ENCODE assay signal across 23 mouse cellular contexts in the genomic region with DNA sequence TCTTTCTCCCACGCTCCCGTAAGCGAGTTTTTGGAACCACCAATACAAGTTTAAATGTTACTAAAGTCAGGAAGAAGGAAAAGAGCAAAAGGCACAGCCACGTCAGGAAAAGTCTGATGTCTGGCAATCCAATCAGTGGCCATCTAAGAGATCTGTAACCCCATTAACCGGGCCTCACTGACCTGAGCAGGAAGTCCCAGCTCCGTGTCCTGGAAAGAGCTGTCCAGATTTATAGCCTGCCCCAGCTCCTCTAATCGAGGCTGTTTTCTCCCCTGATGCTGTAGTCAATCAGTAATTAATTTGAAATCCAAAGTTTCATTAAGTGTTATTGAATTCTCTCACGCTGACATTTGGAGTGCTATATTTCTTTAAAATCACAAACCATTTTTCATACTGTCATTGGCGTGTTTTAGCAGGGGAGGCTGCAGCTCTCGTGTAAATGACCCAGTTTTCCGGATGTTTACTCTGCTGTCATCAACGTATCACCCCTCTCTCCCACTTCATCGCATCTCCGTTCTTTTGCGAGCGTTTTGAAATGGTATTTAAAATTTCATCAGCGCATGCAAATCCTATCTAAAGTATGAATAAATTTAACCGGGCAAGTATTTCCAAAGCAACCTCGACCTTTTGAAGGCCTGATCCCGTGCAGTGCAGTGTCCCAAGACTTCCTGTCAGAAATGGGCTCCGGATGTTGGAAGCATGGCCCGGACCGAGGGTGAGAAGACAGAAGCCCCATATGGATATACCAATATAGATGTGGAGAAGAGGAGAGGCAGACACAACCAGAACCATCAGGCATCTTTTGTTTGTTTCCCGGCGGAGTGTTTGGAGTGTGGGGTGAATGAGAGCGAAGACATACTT.
DNase-seq lines count a peak whose midpoint lies in the region; ATAC-seq and TF ChIP-seq lines count a peak whose summit lies in the region.
"Had no signal": no experiment of that assay in that cellular context is flagged by ENCODE, and none has a peak within 500 bp of the region (broad histone marks: within the 10 kb centered on the region; RNA-seq: fewer than 3 reads in every experiment).

No protein-coding gene starts in this region.

- H3K27ac ChIP-seq in forebrain, embryonic 11.5 days (ENCODE audit: low read depth, low read length), result no peak overlapping the region
- no peak overlapping the region for H3K27ac ChIP-seq in forebrain, embryonic 12.5 days
- H3K27ac ChIP-seq in kidney, postnatal 0 days, result no peak overlapping the region
- H3K27ac ChIP-seq in kidney, embryonic 14.5 days (ENCODE audit: low read depth, low read length), result no peak overlapping the region
- H3K27ac ChIP-seq in lung, embryonic 16.5 days (ENCODE audit: low read length), result peak overlapping the region; percentile 88
- H3K27ac ChIP-seq in midbrain, embryonic 11.5 days (ENCODE audit: low read depth, low read length), result no peak overlapping the region
- H3K27ac ChIP-seq in midbrain, postnatal 0 days (ENCODE audit: low read depth, low read length), result no peak overlapping the region
- H3K27ac ChIP-seq: forebrain, embryonic 10.5 days; forebrain, embryonic 15.5 days; heart, embryonic 13.5 days; hindbrain, embryonic 14.5 days; hindbrain, postnatal 0 days had no signal

- DNase-seq in forebrain, embryonic 11.5 days (ENCODE audit: low spot score), result peak; percentile 28
- DNase-seq in kidney, postnatal 0 days (ENCODE audit: low spot score), result peak; percentile 20
- DNase-seq in lung, postnatal 36 days, result no peak
- DNase-seq in midbrain, embryonic 11.5 days (ENCODE audit: low spot score, missing footprints), result peak; percentile 28
- DNase-seq in midbrain, postnatal 0 days (ENCODE audit: low spot score), result no peak
- DNase-seq: adrenal gland, adult 8-10 months; adrenal gland, postnatal 25 days; cerebellum, adult 18-20 months; cerebellum, adult 9-10 months; cerebellum, postnatal 14 days; gastrocnemius, postnatal 10 days; heart, adult 18-20 months; heart, postnatal 14 days; heart, postnatal 4 days had no signal

- no peaks in the 10 kb centered on the region for H3K9me3 ChIP-seq in forebrain, embryonic 11.5 days (ENCODE audit: control insufficient read depth, low read length)
- no peaks in the 10 kb centered on the region for H3K9me3 ChIP-seq in forebrain, embryonic 12.5 days
- no peaks in the 10 kb centered on the region for H3K9me3 ChIP-seq in kidney, postnatal 0 days (replicated peaks; ENCODE audit: low read length)
- H3K9me3 ChIP-seq in kidney, embryonic 14.5 days (ENCODE audit: control insufficient read depth, low read length), result no peaks in the 10 kb centered on the region
- no peaks in the 10 kb centered on the region for H3K9me3 ChIP-seq in lung, embryonic 16.5 days (ENCODE audit: control insufficient read depth, low read length)
- H3K9me3 ChIP-seq in midbrain, embryonic 11.5 days (ENCODE audit: control insufficient read depth, low read length), result no peaks in the 10 kb centered on the region
- no peaks in the 10 kb centered on the region for H3K9me3 ChIP-seq in midbrain, postnatal 0 days (ENCODE audit: low read length)
- H3K9me3 ChIP-seq: forebrain, embryonic 10.5 days; heart, embryonic 13.5 days had no signal

- no peak for ATAC-seq in forebrain, embryonic 11.5 days (replicated peaks; ENCODE audit: low FRiP score)
- ATAC-seq in forebrain, embryonic 12.5 days (ENCODE audit: low FRiP score), result no peak
- ATAC-seq in kidney, postnatal 0 days (replicated peaks; ENCODE audit: low FRiP score, low read depth), result no peak
- no peak; the same call in 1 of the 2 replicates for ATAC-seq in kidney, embryonic 14.5 days (ENCODE audit: low FRiP score, low TSS enrichment)
- ATAC-seq in lung, embryonic 16.5 days (ENCODE audit: low read depth), result peak; percentile 97
- ATAC-seq in midbrain, embryonic 11.5 days (ENCODE audit: low FRiP score), result no peak
- no peak for ATAC-seq in midbrain, postnatal 0 days (ENCODE audit: low FRiP score)
- ATAC-seq: activated CD4-positive, CD25-positive, alpha-beta regulatory T cell, adult 4 months; forebrain, embryonic 15.5 days; hindbrain, postnatal 0 days had no signal

- H3K4me2 ChIP-seq in forebrain, embryonic 11.5 days (ENCODE audit: low read depth, low read length, severe bottlenecking), result no peak overlapping the region
- no peak overlapping the region for H3K4me2 ChIP-seq in forebrain, embryonic 12.5 days
- H3K4me2 ChIP-seq in kidney, postnatal 0 days (ENCODE audit: low read length), result no peak overlapping the region
- H3K4me2 ChIP-seq in kidney, embryonic 14.5 days (replicated peaks; ENCODE audit: low read depth, low read length), result no peak overlapping the region
- no peak overlapping the region for H3K4me2 ChIP-seq in lung, embryonic 16.5 days (ENCODE audit: low read depth, low read length)
- no peak overlapping the region for H3K4me2 ChIP-seq in midbrain, embryonic 11.5 days
- H3K4me2 ChIP-seq in midbrain, postnatal 0 days (ENCODE audit: low read depth, low read length, poor library complexity, severe bottlenecking), result no peak overlapping the region
- H3K4me2 ChIP-seq: forebrain, embryonic 15.5 days; heart, embryonic 13.5 days; hindbrain, embryonic 14.5 days had no signal

- no peak for TF ChIP-seq CTCF in kidney, postnatal 0 days (IDR thresholded peaks at IDR 0.05; ENCODE audit: low read depth)
- no peak for TF ChIP-seq CTCF in midbrain, postnatal 0 days (IDR thresholded peaks at IDR 0.05)

- no peaks in the 10 kb centered on the region for H3K36me3 ChIP-seq in forebrain, embryonic 11.5 days (ENCODE audit: control insufficient read depth, insufficient read depth, low read length)
- H3K36me3 ChIP-seq in forebrain, embryonic 12.5 days (replicated peaks), result no peaks in the 10 kb centered on the region
- H3K36me3 ChIP-seq in kidney, postnatal 0 days (ENCODE audit: insufficient read depth, low read length), result no peaks in the 10 kb centered on the region
- H3K36me3 ChIP-seq in kidney, embryonic 14.5 days (ENCODE audit: control insufficient read depth, insufficient read depth, low read length), result no peaks in the 10 kb centered on the region
- no peaks in the 10 kb centered on the region for H3K36me3 ChIP-seq in lung, embryonic 16.5 days (ENCODE audit: control insufficient read depth, insufficient read depth, low read length)
- H3K36me3 ChIP-seq in midbrain, embryonic 11.5 days (ENCODE audit: control insufficient read depth, insufficient read depth, low read length), result no peaks in the 10 kb centered on the region
- H3K36me3 ChIP-seq in midbrain, postnatal 0 days (ENCODE audit: insufficient read depth, low read length), result no peaks in the 10 kb centered on the region
- H3K36me3 ChIP-seq: forebrain, embryonic 10.5 days; forebrain, embryonic 15.5 days; heart, embryonic 13.5 days had no signal

- H3K4me3 ChIP-seq in forebrain, embryonic 11.5 days (ENCODE audit: low read depth, low read length), result no peak overlapping the region
- H3K4me3 ChIP-seq in forebrain, embryonic 12.5 days (replicated peaks), result no peak overlapping the region
- H3K4me3 ChIP-seq in kidney, postnatal 0 days (replicated peaks; ENCODE audit: low read depth, low read length), result no peak overlapping the region
- no peak overlapping the region for H3K4me3 ChIP-seq in kidney, embryonic 14.5 days (ENCODE audit: low read length)
- H3K4me3 ChIP-seq in lung, embryonic 16.5 days (ENCODE audit: low read length), result no peak overlapping the region
- no peak overlapping the region for H3K4me3 ChIP-seq in midbrain, embryonic 11.5 days (ENCODE audit: low read depth, low read length)
- no peak overlapping the region for H3K4me3 ChIP-seq in midbrain, postnatal 0 days (ENCODE audit: low read depth, low read length)
- H3K4me3 ChIP-seq: forebrain, embryonic 10.5 days; forebrain, embryonic 15.5 days; heart, embryonic 13.5 days had no signal

- H3K9ac ChIP-seq in forebrain, embryonic 11.5 days (ENCODE audit: low read length), result no peak overlapping the region
- no peak overlapping the region for H3K9ac ChIP-seq in forebrain, embryonic 12.5 days
- H3K9ac ChIP-seq in kidney, postnatal 0 days (ENCODE audit: low read depth, low read length), result no peak overlapping the region
- H3K9ac ChIP-seq in kidney, embryonic 14.5 days (ENCODE audit: low read depth, low read length), result no peak overlapping the region
- H3K9ac ChIP-seq in lung, embryonic 16.5 days (ENCODE audit: low read length), result no peak overlapping the region
- no peak overlapping the region for H3K9ac ChIP-seq in midbrain, embryonic 11.5 days (ENCODE audit: low read length)
- no peak overlapping the region for H3K9ac ChIP-seq in midbrain, postnatal 0 days (replicated peaks; ENCODE audit: low read length, poor library complexity, severe bottlenecking)
- H3K9ac ChIP-seq: forebrain, embryonic 15.5 days; heart, embryonic 13.5 days; hindbrain, embryonic 14.5 days had no signal

- H3K4me1 ChIP-seq in forebrain, embryonic 11.5 days (replicated peaks; ENCODE audit: control insufficient read depth, insufficient read depth, low read length), result no peaks in the 10 kb centered on the region
- H3K4me1 ChIP-seq in forebrain, embryonic 12.5 days, result peaks cover 11% of the 10 kb centered on the region
- peaks cover 7% of the 10 kb centered on the region; the same call in 1 of the 2 replicates for H3K4me1 ChIP-seq in kidney, postnatal 0 days (replicated peaks; ENCODE audit: insufficient read depth, low read length)
- peaks cover 6% of the 10 kb centered on the region; the same call in 1 of the 2 replicates for H3K4me1 ChIP-seq in kidney, embryonic 14.5 days (ENCODE audit: control insufficient read depth, insufficient read depth, low read length)
- H3K4me1 ChIP-seq in lung, embryonic 16.5 days (replicated peaks; ENCODE audit: control insufficient read depth, insufficient read depth, low read length), result peaks cover 8% of the 10 kb centered on the region; the same call in 1 of the 2 replicates
- H3K4me1 ChIP-seq in midbrain, embryonic 11.5 days (ENCODE audit: control insufficient read depth, insufficient read depth, low read length), result no peaks in the 10 kb centered on the region
- H3K4me1 ChIP-seq in midbrain, postnatal 0 days (ENCODE audit: insufficient read depth, low read length), result no peaks in the 10 kb centered on the region
- H3K4me1 ChIP-seq: heart, embryonic 13.5 days had no signal

- WGBS in forebrain, embryonic 11.5 days, result 90% methylated on average over 26 of the region's 26 CpGs
- WGBS in forebrain, embryonic 12.5 days, result 91% methylated on average over 26 of the region's 26 CpGs
- WGBS in kidney, postnatal 0 days, result 43% methylated on average over 26 of the region's 26 CpGs
- WGBS in kidney, embryonic 14.5 days, result 43% methylated on average over 26 of the region's 26 CpGs
- WGBS in lung, embryonic 16.5 days, result 49% methylated on average over 26 of the region's 26 CpGs
- WGBS in midbrain, embryonic 11.5 days, result 91% methylated on average over 26 of the region's 26 CpGs
- WGBS in midbrain, postnatal 0 days, result 74% methylated on average over 26 of the region's 26 CpGs

- H3K27me3 ChIP-seq in forebrain, embryonic 11.5 days (ENCODE audit: control insufficient read depth, insufficient read depth, low read length), result peaks cover 7% of the 10 kb centered on the region
- peaks cover 45% of the 10 kb centered on the region for H3K27me3 ChIP-seq in forebrain, embryonic 12.5 days
- H3K27me3 ChIP-seq in kidney, postnatal 0 days (ENCODE audit: insufficient read depth, low read length), result no peaks in the 10 kb centered on the region; the same call in 1 of the 2 replicates
- no peaks in the 10 kb centered on the region; the same call in 1 of the 2 replicates for H3K27me3 ChIP-seq in kidney, embryonic 14.5 days (ENCODE audit: control insufficient read depth, insufficient read depth, low read length)
- no peaks in the 10 kb centered on the region for H3K27me3 ChIP-seq in lung, embryonic 16.5 days (ENCODE audit: control insufficient read depth, insufficient read depth, low read depth, low read length)
- H3K27me3 ChIP-seq in midbrain, embryonic 11.5 days (ENCODE audit: control insufficient read depth, insufficient read depth, low read length), result no peaks in the 10 kb centered on the region
- no peaks in the 10 kb centered on the region for H3K27me3 ChIP-seq in midbrain, postnatal 0 days (ENCODE audit: insufficient read depth, low read length)

Comparison
In these comparisons a context has a peak if more than half of its experiments do, and no peak if none do; other contexts are left out.
1. DNase-seq: peak in forebrain, embryonic 11.5 days (single experiment), kidney, postnatal 0 days (single experiment) and midbrain, embryonic 11.5 days (single experiment); none in lung, postnatal 36 days (single experiment) and midbrain, postnatal 0 days (single experiment).